Mouse (Mus musculus) CH12.LX (cell line): ENCODE results near the gene B4galt1. TPM values are rescaled to one million over a fixed set of nuclear protein-coding genes. Genes with fewer than 3 reads are reported as not detected.

Experiments
- DNase-seq: peaks from one replicate; pipeline ENCODE4 v3.0.0-alpha.2; 2013; ENCODE audit errors: extremely low read depth
- H3K27ac ChIP-seq: 2 replicates; pipeline ENCODE4 v1.5.1; 2012; ENCODE audit warnings: low read depth, mild to moderate bottlenecking, control low read depth, moderate library complexity; ENCODE audit not compliant: insufficient read depth
- H3K27me3 ChIP-seq: replicated peaks from 2 replicates; pipeline ENCODE3; 2012; ENCODE audit warnings: inconsistent platforms
- H3K36me3 ChIP-seq, 2 experiments: replicated peaks in 1 of 2; 2 replicates each; pipeline versions ENCODE3 to v1.6.1; 2012; ENCODE audit warnings: inconsistent platforms in 1 of 2, low read length in 1 of 2, mild to moderate bottlenecking in 1 of 2, mixed read lengths in 1 of 2, moderate library complexity in 1 of 2; ENCODE audit not compliant: control insufficient read depth in 1 of 2, insufficient read depth in 1 of 2
- H3K4me1 ChIP-seq, 2 experiments: 2 replicates each; pipeline ENCODE4 v1.6.1; 2012; ENCODE audit warnings: inconsistent platforms in 1 of 2, moderate library complexity in 1 of 2; ENCODE audit not compliant: insufficient read depth in 2 of 2, control insufficient read depth in 1 of 2
- H3K4me2 ChIP-seq: 2 replicates; pipeline ENCODE4 v1.6.1; 2012; ENCODE audit warnings: low read depth, mild to moderate bottlenecking, control low read depth; ENCODE audit not compliant: poor library complexity, insufficient read depth, severe bottlenecking
- H3K4me3 ChIP-seq, 3 experiments: fragments of 150-350 bp in 1 of 3; sonication (generic) in 1 of 3; replicated peaks in 1 of 3; 2 replicates each; pipeline versions ENCODE3 to v1.5.1; 2011 to 2012; ENCODE audit warnings: low read depth in 2 of 3, low read length in 2 of 3, mild to moderate bottlenecking in 2 of 3, moderate library complexity in 2 of 3, control low read depth in 1 of 3, improper control_type of control experiment in 1 of 3, inconsistent platforms in 1 of 3, mixed read lengths in 1 of 3; ENCODE audit not compliant: poor library complexity in 1 of 3
- H3K79me2 ChIP-seq: replicated peaks from 2 replicates; pipeline ENCODE4 v1.6.1; 2012; ENCODE audit warnings: mild to moderate bottlenecking, moderate library complexity; ENCODE audit not compliant: control insufficient read depth, poor library complexity, insufficient read depth, severe bottlenecking; ENCODE audit errors: extremely low read depth
- H3K9ac ChIP-seq: 2 replicates; pipeline ENCODE4 v1.6.1; 2012; ENCODE audit warnings: low read depth, mild to moderate bottlenecking, control low read depth, moderate library complexity; ENCODE audit not compliant: insufficient read depth
- H3K9me3 ChIP-seq: replicated peaks from 2 replicates; pipeline ENCODE3; 2012; ENCODE audit warnings: low read length, inconsistent platforms, mixed read lengths
- BHLHE40 ChIP-seq: IDR thresholded peaks from 2 replicates; pipeline ENCODE4 v1.6.1; 2011; ENCODE audit warnings: mild to moderate bottlenecking, low read depth, low read length, improper control_type of control experiment
- CHD1 ChIP-seq: IDR thresholded peaks from 2 replicates; pipeline ENCODE4 v1.6.1; 2012; ENCODE audit warnings: low read depth, low read length, improper control_type of control experiment, inconsistent platforms
- CHD2 ChIP-seq: IDR thresholded peaks from 2 replicates; pipeline ENCODE4 v1.6.1; 2011; ENCODE audit warnings: low read length, improper control_type of control experiment
- CTCF ChIP-seq, 2 experiments: IDR thresholded peaks in 1 of 2; conservative IDR thresholded peaks in 1 of 2; 2 replicates each; pipeline ENCODE4 v1.5.1; 2011 to 2012; ENCODE audit warnings: low read depth in 2 of 2, low read length in 2 of 2, improper control_type of control experiment in 1 of 2, inconsistent platforms in 1 of 2, mild to moderate bottlenecking in 1 of 2, moderate library complexity in 1 of 2
- EP300 ChIP-seq: IDR thresholded peaks from 2 replicates; pipeline ENCODE4 v1.6.1; 2011; ENCODE audit warnings: low read length, improper control_type of control experiment
- GABPA ChIP-seq: IDR thresholded peaks from 2 replicates; pipeline ENCODE4 v1.6.1; 2012; ENCODE audit warnings: low read depth, low read length, improper control_type of control experiment, inconsistent platforms; ENCODE audit not compliant: insufficient replicate concordance
- HCFC1 ChIP-seq: IDR thresholded peaks from 2 replicates; pipeline ENCODE4 v1.6.1; 2012; ENCODE audit warnings: low read depth, mild to moderate bottlenecking, inconsistent platforms, low read length, improper control_type of control experiment
- JUN ChIP-seq: IDR thresholded peaks from 2 replicates; pipeline ENCODE4 v1.6.1; 2011; ENCODE audit warnings: low read depth, mild to moderate bottlenecking, low read length, improper control_type of control experiment, moderate library complexity; ENCODE audit not compliant: insufficient read depth
- KAT2A ChIP-seq: IDR thresholded peaks from 2 replicates; pipeline ENCODE4 v1.6.1; 2012; ENCODE audit warnings: low read length, improper control_type of control experiment, inconsistent platforms; ENCODE audit not compliant: insufficient replicate concordance
- MAX ChIP-seq: IDR thresholded peaks from 2 replicates; pipeline ENCODE4 v1.6.1; 2011; ENCODE audit warnings: low read length, improper control_type of control experiment
- MAZ ChIP-seq: IDR thresholded peaks from 2 replicates; pipeline ENCODE4 v1.6.1; 2012; ENCODE audit warnings: low read depth, mild to moderate bottlenecking, inconsistent platforms, low read length, improper control_type of control experiment, moderate library complexity
- MYC ChIP-seq: IDR thresholded peaks from 2 replicates; pipeline ENCODE4 v1.6.1; 2011; ENCODE audit warnings: low read depth, mild to moderate bottlenecking, improper control_type of control experiment, low read length
- NELFE ChIP-seq: IDR thresholded peaks from 2 replicates; pipeline ENCODE4 v1.6.1; 2011; ENCODE audit warnings: low read depth, low read length, improper control_type of control experiment
- PAX5 ChIP-seq: IDR thresholded peaks from 2 replicates; pipeline ENCODE4 v1.6.1; 2012; ENCODE audit warnings: low read length, inconsistent platforms, mixed read lengths
- POLR2A ChIP-seq: IDR thresholded peaks from 2 replicates; pipeline ENCODE4 v1.6.1; 2011; ENCODE audit warnings: low read depth, mild to moderate bottlenecking, improper control_type of control experiment, low read length
- RAD21 ChIP-seq: IDR thresholded peaks from 2 replicates; pipeline ENCODE4 v1.6.1; 2011; ENCODE audit warnings: low read depth, mild to moderate bottlenecking, low read length, improper control_type of control experiment, moderate library complexity
- RCOR1 ChIP-seq: conservative IDR thresholded peaks from 2 replicates; pipeline ENCODE4 v1.6.1; 2012; ENCODE audit warnings: low read depth, mild to moderate bottlenecking, inconsistent platforms, low read length, improper control_type of control experiment
- SIN3A ChIP-seq: IDR thresholded peaks from 2 replicates; pipeline ENCODE4 v1.6.1; 2012; ENCODE audit warnings: low read length, improper control_type of control experiment, inconsistent platforms
- SMC3 ChIP-seq: IDR thresholded peaks from 2 replicates; pipeline ENCODE4 v1.6.1; 2011; ENCODE audit warnings: low read depth, low read length, improper control_type of control experiment
- TCF12 ChIP-seq: IDR thresholded peaks from 2 replicates; pipeline ENCODE4 v1.6.1; 2014; ENCODE audit warnings: low read depth, mild to moderate bottlenecking, inconsistent platforms, low read length, improper control_type of control experiment
- UBTF ChIP-seq: IDR thresholded peaks from 2 replicates; pipeline ENCODE4 v1.6.1; 2012; ENCODE audit warnings: low read depth, mild to moderate bottlenecking, inconsistent platforms, low read length, improper control_type of control experiment, moderate library complexity
- ZNF384 ChIP-seq: IDR thresholded peaks from 2 replicates; pipeline ENCODE4 v1.6.1; 2012; ENCODE audit warnings: low read depth, low read length, improper control_type of control experiment, inconsistent platforms
- dilution Hi-C: fragments of 300-500 bp; cut with MboI; formaldehyde crosslinking; loops from 2 replicates; pipeline ENCODE4 v1.14.3; 2020; ENCODE audit warnings: low sequenced_read_pairs; ENCODE audit not compliant: extremely low pct_unique_long_range_greater_than_20kb, extremely low pct_ligation_motif_present
- in situ Hi-C: fragments of 300-500 bp; cut with MboI; formaldehyde crosslinking; loops from 3 replicates; pipeline ENCODE4 v1.14.3; 2019; ENCODE audit warnings: low sequenced_read_pairs, low pct_ligation_motif_present, low pct_unique_long_range_greater_than_20kb, mixed read lengths
- polyA plus RNA-seq: library from polyadenylated mRNA; unstranded; fragments of >175 nt; gene quantifications from 2 replicates; pipeline ENCODE4 v1.2.1, GENCODE M21; 2012; ENCODE audit warnings: low read depth; ENCODE audit not compliant: insufficient read length
- total RNA-seq, 2 experiments: library from RNA; depleted of rRNA; stranded (reverse); fragments of 300-350 nt in 1 of 2; fragments of >200 nt in 1 of 2; gene quantifications; 2 replicates each; pipeline ENCODE4 v1.2.3; 2012 to 2014

Gene B4galt1
- total and polyA plus RNA-seq, 3 experiments: 46.6 to 80.2 (median 66.6) TPM

DNA sequence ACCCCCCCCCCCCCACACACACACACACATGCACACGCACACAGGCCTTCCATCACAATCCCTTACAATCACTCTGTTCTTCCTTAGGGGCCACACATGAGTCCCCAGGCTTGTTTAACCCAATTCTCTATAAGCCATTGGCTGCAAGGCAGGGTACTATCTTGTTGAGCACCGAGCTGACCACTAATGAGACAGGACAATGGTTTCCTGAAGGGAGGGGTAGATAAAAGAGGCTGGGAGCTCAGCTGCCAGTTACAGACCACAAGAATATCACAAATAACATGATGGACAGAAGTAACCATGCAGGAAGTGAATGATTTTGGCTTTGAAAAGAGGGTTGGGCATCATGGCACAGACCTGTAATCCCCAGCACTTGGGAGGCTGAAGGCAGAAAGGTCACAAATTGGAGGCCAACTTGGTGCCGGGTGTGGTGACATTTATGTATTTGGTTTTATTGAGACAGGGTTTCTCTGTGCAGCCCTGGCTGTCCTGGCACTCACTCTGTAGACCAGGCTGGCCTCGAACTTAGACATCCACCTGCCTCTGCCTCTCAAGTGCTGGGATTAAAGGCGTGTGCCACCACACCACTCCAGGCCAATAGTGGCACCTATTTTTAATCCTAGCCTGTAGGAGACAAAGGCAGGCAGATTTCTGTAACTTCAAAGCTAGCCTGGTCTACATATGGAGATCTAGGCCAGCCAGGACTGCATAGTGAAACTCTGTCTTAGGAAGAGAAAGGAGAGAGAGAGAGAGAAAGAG lies 21.2 kb upstream of the B4galt1 start:
- Histone ChIP-seq H3K9me3 (no peaks in the 10 kb centered on the region), H3K27ac (no peak overlapping the region), H3K27me3 (no peaks in the 10 kb centered on the region)
- no peak for DNase-seq
- TF ChIP-seq KAT2A (no peak), SIN3A (no peak), SMC3 (no peak), RAD21 (no peak), MYC (no peak), POLR2A (no peak), CHD2 (no peak), CTCF (conservative IDR thresholded peaks at IDR 0.05 in 1 of 2, IDR thresholded peaks at IDR 0.05 in 1 of 2; ENCODE audit: low read depth in 2 of 2, low read length in 2 of 2) (no peak), UBTF (no peak), CHD1 (no peak), ZNF384 (no peak), PAX5 (no peak), BHLHE40 (no peak), EP300 (no peak), TCF12 (no peak), GABPA (no peak), MAZ (no peak), JUN (no peak), HCFC1 (no peak), RCOR1 (no peak)
- TF ChIP-seq, all 38 proteins: peak for 0
- peaks cover 9 to 66% of the 10 kb centered on the region in 2 experiments for H3K4me1 ChIP-seq
- dilution Hi-C loops: no loop called here
- H3K4me3 ChIP-seq: no peak overlapping the region
- no peaks in the 10 kb centered on the region for H3K36me3 ChIP-seq
- in situ Hi-C loops: no loop called here
- no peak overlapping the region for H3K9ac ChIP-seq
- no peaks in the 10 kb centered on the region for H3K79me2 ChIP-seq
- no peak overlapping the region for H3K4me2 ChIP-seq

DNA sequence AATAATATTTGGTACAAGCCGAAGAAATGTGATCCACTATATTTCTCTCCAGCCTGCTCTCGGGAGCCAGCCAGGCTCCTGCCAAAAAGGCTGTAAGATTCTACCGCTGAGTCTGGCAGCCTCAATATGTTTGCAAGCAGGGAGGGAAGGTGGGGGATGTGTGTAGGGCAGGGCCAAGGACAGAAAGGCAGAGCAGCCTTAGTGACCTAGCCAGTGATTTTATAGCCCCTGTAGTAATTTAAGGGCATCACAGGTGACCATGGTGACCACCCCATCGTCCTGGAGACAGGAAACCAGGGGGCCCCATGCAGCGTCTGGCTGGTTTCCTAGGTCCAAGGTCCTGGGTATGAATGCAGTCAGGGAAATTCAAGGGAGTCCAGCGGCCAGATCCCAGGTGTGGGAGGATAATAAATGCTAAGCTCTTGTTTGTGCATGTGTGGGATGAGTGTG lies 20.4 kb upstream of the B4galt1 start:
- H3K79me2 ChIP-seq: no peaks in the 10 kb centered on the region
- no peaks in the 10 kb centered on the region for H3K9me3 ChIP-seq
- dilution Hi-C loops: no loop called here
- no peak overlapping the region for H3K27ac ChIP-seq
- peaks cover 10 to 73% of the 10 kb centered on the region in 2 experiments for H3K4me1 ChIP-seq
- H3K9ac ChIP-seq: no peak overlapping the region
- H3K36me3 ChIP-seq: no peaks in the 10 kb centered on the region
- H3K4me3 ChIP-seq: no peak overlapping the region
- H3K4me2 ChIP-seq: no peak overlapping the region
- no peak for DNase-seq
- no peak for TF ChIP-seq NELFE
- no peak for TF ChIP-seq MAX
- TF ChIP-seq POLR2A: no peak
- in situ Hi-C loops: no loop called here
- H3K27me3 ChIP-seq: no peaks in the 10 kb centered on the region
